Mouse (Mus musculus) kidney, adult 2 months (tissue): ENCODE measurements around the gene Fmc1.

Experiments used
- CTCF ChIP-seq: fragments of 200-500 bp; conservative IDR thresholded peaks from 2 replicates; pipeline ENCODE4 v1.5.1; 2011; ENCODE audit warnings: low read depth, mild to moderate bottlenecking, control low read depth, low read length, moderate library complexity, mixed read lengths; ENCODE audit not compliant: insufficient read depth, insufficient read length
- POLR2A ChIP-seq: fragments of 200-500 bp; IDR thresholded peaks from one replicate; pipeline ENCODE4 v1.6.1; 2011; ENCODE audit warnings: low read depth, low read length, control low read depth

- TF ChIP-seq POLR2A = no peak
- TF ChIP-seq CTCF = no peak
Measured at GRCm38 (mm10) chr6:38535366-38535690, 2.0 kb downstream of the Fmc1 start.
